Mouse (Mus musculus) Muller cell, postnatal 12 days (primary cell): ENCODE results near the gene Atp13a2.

Experiments
- DNase-seq: peaks from one replicate; pipeline ENCODE4 v3.0.0-alpha.2; 2015; ENCODE audit errors: inconsistent ontology term

Atp13a2 gene

DNA sequence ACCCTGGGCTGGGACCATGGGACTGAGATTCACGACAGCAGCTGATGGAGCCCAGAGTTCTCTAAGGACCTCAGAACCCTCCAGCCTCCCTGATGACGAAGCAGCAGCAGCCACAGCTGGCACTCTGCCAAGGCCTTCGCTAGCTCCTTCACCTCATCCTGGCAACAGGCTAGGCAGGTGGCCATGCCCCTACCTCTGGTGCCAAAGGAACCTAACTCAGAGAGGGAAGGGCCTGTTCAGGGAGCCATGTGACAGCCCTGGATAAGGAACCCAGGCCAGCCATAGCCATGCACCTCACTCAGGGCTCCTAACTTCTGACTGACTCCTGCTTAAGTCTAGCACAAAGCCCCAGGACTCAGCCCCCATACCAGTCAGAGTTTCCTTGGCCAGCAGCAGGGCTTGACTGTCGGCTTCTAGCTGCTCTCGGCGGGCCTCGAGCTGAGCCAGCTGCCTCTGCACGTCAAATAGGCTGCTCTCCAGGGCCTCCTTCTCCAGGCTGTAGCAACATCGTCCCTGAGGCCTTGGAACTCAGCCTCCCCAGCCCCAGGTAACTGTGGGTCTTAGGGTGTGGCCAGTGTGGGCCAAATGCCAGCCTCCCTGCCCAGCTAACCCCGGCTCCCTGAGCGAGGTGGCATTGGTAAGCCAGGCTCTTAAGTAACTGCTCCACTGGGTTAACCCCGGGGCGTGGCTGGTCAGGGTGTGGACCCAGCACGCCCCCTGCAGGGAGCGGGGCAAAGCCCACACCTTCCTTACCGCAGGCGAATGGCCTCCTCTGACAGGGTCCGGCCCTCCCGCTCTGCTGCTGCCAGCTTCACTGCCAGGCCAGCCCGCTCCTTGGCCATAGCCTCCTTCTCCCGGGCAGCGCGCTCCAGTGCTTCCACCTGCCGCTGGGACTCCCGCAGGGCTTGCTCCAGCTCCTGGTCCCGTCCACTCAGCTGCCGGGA, 47.2 kb downstream of the Atp13a2 start:
- DNase-seq: no peak

DNA sequence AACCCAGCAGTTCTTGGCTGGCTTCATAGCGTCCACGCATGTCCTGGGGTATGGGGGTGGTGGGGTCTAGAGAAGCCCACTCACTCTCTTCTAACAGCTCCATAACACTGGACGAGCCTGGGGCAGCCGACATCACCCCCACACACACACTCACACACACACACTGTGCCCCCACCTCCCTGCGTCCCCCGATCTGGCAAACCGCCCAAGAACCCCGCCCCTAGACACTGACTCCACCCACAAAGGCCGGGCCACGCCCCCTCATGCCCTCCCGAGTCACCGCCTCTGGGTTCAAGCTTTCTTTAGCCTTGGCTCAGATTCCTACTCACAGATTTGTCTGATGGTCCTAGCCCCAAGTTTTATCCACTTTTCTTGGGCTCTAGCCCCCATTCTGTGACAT, 54.4 kb downstream of the Atp13a2 start:
- DNase-seq: no peak

GRCm38 (mm10) chr4:141044816-141045215, 58.1 kb downstream of the Atp13a2 start:
- peak; percentile 64 for DNase-seq

GRCm38 (mm10) chr4:141048810-141049475, 62.3 kb downstream of the Atp13a2 start:
- peak; percentile 43 for DNase-seq

DNA sequence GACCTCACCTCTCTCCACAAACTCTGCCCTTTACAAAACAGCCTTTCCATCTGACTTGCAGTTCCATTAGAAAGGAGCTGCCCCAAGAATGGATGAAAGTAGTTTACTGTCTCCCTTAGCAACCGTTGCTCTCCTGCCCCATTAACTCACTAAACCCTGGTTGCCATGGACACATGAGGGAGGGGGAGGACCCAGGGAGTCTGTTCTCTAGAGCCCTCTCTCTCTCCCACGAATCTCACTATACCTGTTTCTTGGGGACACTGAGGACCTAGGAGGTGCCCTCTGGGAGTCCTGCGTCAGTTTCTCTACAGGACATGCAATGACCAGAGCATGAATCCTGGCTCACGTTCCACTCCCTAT, 62.8 kb downstream of the Atp13a2 start:
- peak; percentile 79 for DNase-seq

DNA sequence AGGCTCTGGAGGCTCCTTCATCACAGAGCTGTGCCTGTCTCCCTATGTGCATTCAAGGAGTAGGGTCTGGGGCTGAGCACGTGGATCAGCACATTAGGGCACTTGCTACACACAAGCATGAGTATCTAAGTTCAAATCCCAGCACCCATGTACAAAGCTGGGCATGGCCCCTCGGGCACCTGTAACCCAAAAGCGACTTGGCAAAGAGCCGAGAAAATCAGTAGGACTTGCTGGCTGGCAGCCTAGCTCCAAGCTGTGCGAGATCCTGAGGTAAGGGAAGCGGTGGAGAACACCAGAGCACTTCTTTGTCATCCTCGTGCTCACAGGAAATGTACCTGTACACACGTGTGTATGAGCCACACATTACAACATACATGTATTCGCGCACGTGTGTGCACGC, 65.8 kb downstream of the Atp13a2 start:
- no peak for DNase-seq

DNA sequence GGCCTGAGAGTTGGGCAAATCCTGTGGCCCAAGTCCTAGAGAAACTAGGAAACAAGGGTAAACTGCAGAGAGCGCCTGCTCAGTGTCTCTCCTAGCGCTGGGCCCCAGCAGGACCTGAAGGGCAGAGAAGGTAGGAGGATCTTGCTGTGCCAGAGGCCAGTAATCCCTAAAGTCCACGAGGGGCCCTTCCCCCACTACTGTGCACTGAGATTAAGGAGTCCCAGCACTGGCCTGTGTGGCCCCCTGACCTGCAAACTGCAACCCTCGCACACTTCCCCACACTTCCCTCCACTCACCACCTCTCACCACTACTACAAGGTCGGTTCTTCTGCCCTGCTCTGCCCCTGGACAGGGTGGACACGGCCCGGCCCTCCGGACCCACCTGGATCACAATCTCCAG, 66.5 kb downstream of the Atp13a2 start:
- no peak for DNase-seq

GRCm38 (mm10) chr4:141053568-141054161, 67.0 kb downstream of the Atp13a2 start:
- DNase-seq: peak; percentile 79
